Mouse (Mus musculus) adrenal gland, adult 2 months (tissue): ENCODE data around the gene Zbtb8a. TPM values are rescaled to one million over a fixed set of nuclear protein-coding genes. Genes with fewer than 3 reads are reported as not detected.
A peak's percentile ranks its signal among the peaks of the same experiment; 100 is the strongest.

Experiments
- DNase-seq: peaks from one replicate; pipeline ENCODE4 v3.0.0; 2021
- polyA plus RNA-seq: library from polyadenylated mRNA; depleted of rRNA; stranded (reverse); fragments of >200 nt; gene quantifications from 2 replicates; pipeline ENCODE4 v1.2.3, GENCODE M21; 2012; rRNA removed
- total RNA-seq, 2 experiments: library from RNA; stranded (reverse); gene quantifications; 2 replicates each; pipeline ENCODE4 v1.2.3; 2021

Gene Zbtb8a
- total and polyA plus RNA-seq, 3 experiments, result 2.7 to 6.4 (median 6.1) TPM

- DNase-seq, result peak; percentile 99
Observed at GRCm38 (mm10) chr4:129335216-129336074, 42.5 kb downstream of the Zbtb8a start, which contains the start of the genes Rbbp4 and Zbtb8os. TSS of gene Rbbp4 (minus strand) at chr4:129335370. TSS of gene Zbtb8os (plus strand) at chr4:129335695.

- no peak for DNase-seq
Observed at GRCm38 (mm10) chr4:129334677-129335215, 43.2 kb downstream of the Zbtb8a start.

- DNase-seq, result no peak
Observed at GRCm38 (mm10) chr4:129332846-129333245, 45.1 kb downstream of the Zbtb8a start.

- DNase-seq, result peak; percentile 23
Observed at GRCm38 (mm10) chr4:129326191-129326590, 51.7 kb downstream of the Zbtb8a start.

GRCm38 (mm10) chr4:129324756-129325155, 53.2 kb downstream of the Zbtb8a start:
- peak; percentile 38 for DNase-seq

GRCm38 (mm10) chr4:129323491-129323890, 54.4 kb downstream of the Zbtb8a start:
- DNase-seq, result no peak

- DNase-seq, result no peak
Observed at GRCm38 (mm10) chr4:129322042-129322441, 55.9 kb downstream of the Zbtb8a start.

GRCm38 (mm10) chr4:129320876-129321275, 57.0 kb downstream of the Zbtb8a start:
- DNase-seq, result no peak

- no peak for DNase-seq
Observed at GRCm38 (mm10) chr4:129313886-129314285, 64.0 kb downstream of the Zbtb8a start.

GRCm38 (mm10) chr4:129307936-129308335, 70.0 kb downstream of the Zbtb8a start:
- no peak for DNase-seq

GRCm38 (mm10) chr4:129304306-129304705, 73.6 kb downstream of the Zbtb8a start:
- DNase-seq, result no peak

GRCm38 (mm10) chr4:129303816-129304215, 74.1 kb downstream of the Zbtb8a start:
- DNase-seq, result peak; percentile 73

Other genes starting within 250 kb of the Zbtb8a start
- 1 to 10 TPM; 3.1 to 7.4 TPM for gene Fndc5, start 241.1 kb downstream of the Zbtb8a start, total RNA-seq
- 2.6 and 5.7 TPM in 2 replicates for gene Fndc5, start 241.1 kb downstream of the Zbtb8a start, polyA plus RNA-seq
- 10 to 100 TPM; 21.1 to 21.4 TPM for gene S100pbp, start 188.4 kb downstream of the Zbtb8a start, total RNA-seq
- gene S100pbp, start 188.4 kb downstream of the Zbtb8a start, polyA plus RNA-seq, result 6.4 and 7.5 TPM in 2 replicates
- gene Yars, start 188.4 kb downstream of the Zbtb8a start, total RNA-seq, result 10 to 100 TPM; 84.8 to 98.6 TPM
- 7.2 and 11.2 TPM in 2 replicates for gene Yars, start 188.4 kb downstream of the Zbtb8a start, polyA plus RNA-seq
- gene C77080, start 116.7 kb downstream of the Zbtb8a start, total RNA-seq, result 10 to 100 TPM; 15.5 to 30.5 TPM
- 20.4 and 21.3 TPM in 2 replicates for gene C77080, start 116.7 kb downstream of the Zbtb8a start, polyA plus RNA-seq
- under 1 TPM; 0.66 to 0.97 TPM for gene Sync, start 90.5 kb downstream of the Zbtb8a start, total RNA-seq
- gene Sync, start 90.5 kb downstream of the Zbtb8a start, polyA plus RNA-seq, result 0.11 and 0.32 TPM in 2 replicates
- gene Rbbp4, start 42.7 kb downstream of the Zbtb8a start, total RNA-seq, result 100 to 1,000 TPM; 116 to 144 TPM
- 9.7 and 10.4 TPM in 2 replicates for gene Rbbp4, start 42.7 kb downstream of the Zbtb8a start, polyA plus RNA-seq
- gene Zbtb8os, start 42.4 kb downstream of the Zbtb8a start, total RNA-seq, result 10 to 100 TPM; 42.7 to 48.4 TPM
- 4.1 and 5.3 TPM in 2 replicates for gene Zbtb8os, start 42.4 kb downstream of the Zbtb8a start, polyA plus RNA-seq
- under 1 TPM; 0.12 to 0.35 TPM for gene Zbtb8b, start 62.7 kb upstream of the Zbtb8a start, total RNA-seq
- 0.07 TPM in 1 of 2 replicates, not detected in the other for gene Zbtb8b, start 62.7 kb upstream of the Zbtb8a start, polyA plus RNA-seq
- gene Bsdc1, start 83.5 kb upstream of the Zbtb8a start, total RNA-seq, result 10 to 100 TPM; 72.1 to 72.4 TPM
- gene Bsdc1, start 83.5 kb upstream of the Zbtb8a start, polyA plus RNA-seq, result 15.1 and 18.8 TPM in 2 replicates
- gene Tssk3, start 112.9 kb upstream of the Zbtb8a start, total RNA-seq, result not detected
- gene Tssk3, start 112.9 kb upstream of the Zbtb8a start, polyA plus RNA-seq, result not detected in 2 replicates
- gene Fam229a, start 113.1 kb upstream of the Zbtb8a start, total RNA-seq, result not detected
- 1.0 and 2.1 TPM in 2 replicates for gene Fam229a, start 113.1 kb upstream of the Zbtb8a start, polyA plus RNA-seq
- 10 to 100 TPM; 39.8 to 46.4 TPM for gene Marcksl1, start 135.5 kb upstream of the Zbtb8a start, total RNA-seq
- gene Marcksl1, start 135.5 kb upstream of the Zbtb8a start, polyA plus RNA-seq, result 48.8 and 67.4 TPM in 2 replicates
- 10 to 100 TPM; 44.4 to 53.9 TPM for gene Hdac1, start 164.6 kb upstream of the Zbtb8a start, total RNA-seq
- 17.2 and 18.4 TPM in 2 replicates for gene Hdac1, start 164.6 kb upstream of the Zbtb8a start, polyA plus RNA-seq
- 1 to 10 TPM; 3.2 to 4.1 TPM for gene Lck, start 195.5 kb upstream of the Zbtb8a start, total RNA-seq
- gene Lck, start 195.5 kb upstream of the Zbtb8a start, polyA plus RNA-seq, result 1.2 and 1.7 TPM in 2 replicates
- gene Fam167b, start 200.4 kb upstream of the Zbtb8a start, total RNA-seq, result 10 to 100 TPM; 29.6 to 31.1 TPM
- 53.7 and 75.5 TPM in 2 replicates for gene Fam167b, start 200.4 kb upstream of the Zbtb8a start, polyA plus RNA-seq
- 100 to 1,000 TPM; 171 to 194 TPM for gene Eif3i, start 222.5 kb upstream of the Zbtb8a start, total RNA-seq
- gene Eif3i, start 222.5 kb upstream of the Zbtb8a start, polyA plus RNA-seq, result 147 and 171 TPM in 2 replicates
- gene Tmem234, start 222.6 kb upstream of the Zbtb8a start, total RNA-seq, result 100 to 1,000 TPM in 1 of 2 experiments, 10 to 100 TPM in 1; 90.9 to 100 TPM
- gene Tmem234, start 222.6 kb upstream of the Zbtb8a start, polyA plus RNA-seq, result 108 and 125 TPM in 2 replicates
- gene Dcdc2b, start 236.1 kb upstream of the Zbtb8a start, total RNA-seq, result 1 to 10 TPM; 1.8 to 2.4 TPM
- 4.5 and 7.4 TPM in 2 replicates for gene Dcdc2b, start 236.1 kb upstream of the Zbtb8a start, polyA plus RNA-seq
- 10 to 100 TPM; 28.2 to 32.0 TPM for gene Iqcc, start 241.0 kb upstream of the Zbtb8a start, total RNA-seq
- 56.0 and 63.9 TPM in 2 replicates for gene Iqcc, start 241.0 kb upstream of the Zbtb8a start, polyA plus RNA-seq
- 10 to 100 TPM; 22.1 to 33.4 TPM for gene Ccdc28b, start 245.8 kb upstream of the Zbtb8a start, total RNA-seq
- gene Ccdc28b, start 245.8 kb upstream of the Zbtb8a start, polyA plus RNA-seq, result 23.9 and 24.3 TPM in 2 replicates